Mouse (Mus musculus) lung, postnatal 0 days (tissue): ENCODE measurements around the gene Camk1d. TPM values are rescaled to one million over a fixed set of nuclear protein-coding genes. Genes with fewer than 3 reads are reported as not detected.

Source experiments
- ATAC-seq: fragments of 200-750 bp; cut with Nextera tagmentation; 2 replicates; pipeline ENCODE4 v1.8.0; 2017; ENCODE audit warnings: moderate library complexity
- DNase-seq: peaks from one replicate; pipeline ENCODE4 v3.0.0-alpha.2; 2016; ENCODE audit warnings: low spot score
- H3K27ac ChIP-seq: fragments of 300-500 bp; sonication (generic); 2 replicates; pipeline ENCODE4 v1.5.1; 2014; ENCODE audit warnings: antibody characterized with exemption, mild to moderate bottlenecking, low read length, mixed read lengths
- H3K27me3 ChIP-seq: fragments of 300-500 bp; sonication (generic); replicated peaks from 2 replicates; pipeline ENCODE4 v1.6.1; 2014; ENCODE audit warnings: low read length, mixed read lengths; ENCODE audit not compliant: insufficient read depth
- H3K36me3 ChIP-seq: fragments of 300-500 bp; sonication (generic); 2 replicates; pipeline ENCODE4 v1.6.1; 2014; ENCODE audit warnings: low read length, mixed read lengths; ENCODE audit not compliant: insufficient read depth
- H3K4me1 ChIP-seq: fragments of 300-500 bp; sonication (generic); 2 replicates; pipeline ENCODE4 v1.6.1; 2014; ENCODE audit warnings: antibody characterized with exemption, low read depth, low read length, mixed read lengths; ENCODE audit not compliant: insufficient read depth
- H3K4me2 ChIP-seq: fragments of 300-500 bp; sonication (generic); replicated peaks from 2 replicates; pipeline ENCODE4 v1.6.1; 2014; ENCODE audit warnings: low read depth, mild to moderate bottlenecking, low read length, moderate library complexity, mixed read lengths
- H3K4me3 ChIP-seq: fragments of 300-500 bp; sonication (generic); 2 replicates; pipeline ENCODE4 v1.5.1; 2014; ENCODE audit warnings: low read depth, low read length
- H3K9ac ChIP-seq: fragments of 300-500 bp; sonication (generic); replicated peaks from 2 replicates; pipeline ENCODE4 v1.6.1; 2014; ENCODE audit warnings: low read depth, mild to moderate bottlenecking
- H3K9me3 ChIP-seq: fragments of 300-500 bp; sonication (generic); 2 replicates; pipeline ENCODE4 v1.6.1; 2016; ENCODE audit warnings: low read length, mixed read lengths
- CTCF ChIP-seq: IDR thresholded peaks from 2 replicates; pipeline ENCODE4 v1.5.1; 2016; ENCODE audit warnings: antibody characterized with exemption, mild to moderate bottlenecking
- EP300 ChIP-seq: IDR thresholded peaks from 2 replicates; pipeline ENCODE4 v1.6.1; 2016; ENCODE audit warnings: antibody characterized with exemption, mild to moderate bottlenecking, control low read depth
- WGBS: fragments of 180-500 bp; shearing (Covaris S2); extraction: QIAGEN DNeasy Blood & Tissue Kit; methylation state at CpG from one replicate; pipeline ENCODE4 v1.1.7; 2014; 5-methylcytosine and 5-hydroxymethylcytosine counted together
- polyA plus RNA-seq: library from polyadenylated mRNA; unstranded; fragments of >200 nt; fragmentation: Nextera tagmentation; extraction: Ambion mirVana; gene quantifications from 2 replicates; pipeline ENCODE4 v1.2.1, GENCODE M21; 2015

Camk1d gene
- polyA plus RNA-seq, 1 experiment from 2014 or later: 2.2 TPM

DNA sequence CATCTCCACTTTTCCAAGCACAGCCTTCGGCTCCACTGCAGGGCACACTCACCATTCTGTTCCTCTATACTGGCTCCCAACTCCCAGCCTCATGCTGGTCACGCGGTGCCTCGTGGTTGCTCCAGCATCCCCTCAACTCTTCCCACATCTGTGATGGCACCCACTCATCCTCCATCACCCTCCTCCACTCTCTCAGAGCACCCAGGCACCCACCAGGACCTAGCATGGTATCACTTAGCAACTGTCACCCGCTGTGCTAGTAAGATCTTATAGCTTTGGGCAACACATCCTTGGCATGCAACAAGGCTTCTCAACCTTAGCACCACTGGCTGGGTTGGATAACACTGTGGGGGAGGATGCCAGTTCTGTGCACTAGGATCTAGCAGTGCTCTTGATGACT lies 115.8 kb downstream of the Camk1d start:
- Histone ChIP-seq H3K9ac (no peak overlapping the region), H3K4me2 (no peak overlapping the region), H3K27me3 (no peaks in the 10 kb centered on the region), H3K9me3 (no peaks in the 10 kb centered on the region), H3K4me3 (no peak overlapping the region), H3K4me1 (no peaks in the 10 kb centered on the region), H3K27ac (no peak overlapping the region), H3K36me3 (no peaks in the 10 kb centered on the region)
- ATAC-seq: no peak
- TF ChIP-seq EP300 (no peak), CTCF (no peak)
- WGBS: 93% methylated on average over 5 of the region's 5 CpGs
- no peak for DNase-seq

DNA sequence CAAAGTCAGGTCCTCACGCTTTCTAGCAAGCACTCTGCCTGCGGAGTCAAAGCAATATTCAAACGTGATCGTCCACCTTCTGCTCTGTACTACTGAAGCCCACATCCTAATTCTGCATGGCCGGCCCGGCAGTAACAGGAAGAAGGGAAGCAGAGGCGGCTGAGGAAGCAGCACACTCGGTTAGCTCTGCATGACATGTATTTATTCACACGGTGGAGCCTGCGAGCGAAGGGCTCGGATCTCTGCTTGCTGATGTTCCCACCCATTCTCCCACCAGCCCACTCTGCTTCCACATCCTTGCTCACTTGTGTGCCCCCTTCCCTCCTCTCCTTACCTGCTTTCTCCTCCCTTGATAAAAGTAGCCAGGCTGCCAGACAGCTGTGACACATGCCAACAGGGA lies 117.4 kb downstream of the Camk1d start:
- H3K9me3 ChIP-seq: no peaks in the 10 kb centered on the region
- peak; percentile 10 for DNase-seq
- H3K36me3 ChIP-seq: no peaks in the 10 kb centered on the region
- no peak for ATAC-seq
- no peak overlapping the region for H3K4me3 ChIP-seq
- TF ChIP-seq EP300: no peak
- TF ChIP-seq CTCF: peak; percentile 23
- H3K9ac ChIP-seq: no peak overlapping the region
- H3K27me3 ChIP-seq: no peaks in the 10 kb centered on the region
- whole genome bisulfite sequencing: 20% methylated on average over 12 of the region's 12 CpGs
- no peaks in the 10 kb centered on the region for H3K4me1 ChIP-seq
- H3K4me2 ChIP-seq: no peak overlapping the region
- H3K27ac ChIP-seq: no peak overlapping the region

DNA sequence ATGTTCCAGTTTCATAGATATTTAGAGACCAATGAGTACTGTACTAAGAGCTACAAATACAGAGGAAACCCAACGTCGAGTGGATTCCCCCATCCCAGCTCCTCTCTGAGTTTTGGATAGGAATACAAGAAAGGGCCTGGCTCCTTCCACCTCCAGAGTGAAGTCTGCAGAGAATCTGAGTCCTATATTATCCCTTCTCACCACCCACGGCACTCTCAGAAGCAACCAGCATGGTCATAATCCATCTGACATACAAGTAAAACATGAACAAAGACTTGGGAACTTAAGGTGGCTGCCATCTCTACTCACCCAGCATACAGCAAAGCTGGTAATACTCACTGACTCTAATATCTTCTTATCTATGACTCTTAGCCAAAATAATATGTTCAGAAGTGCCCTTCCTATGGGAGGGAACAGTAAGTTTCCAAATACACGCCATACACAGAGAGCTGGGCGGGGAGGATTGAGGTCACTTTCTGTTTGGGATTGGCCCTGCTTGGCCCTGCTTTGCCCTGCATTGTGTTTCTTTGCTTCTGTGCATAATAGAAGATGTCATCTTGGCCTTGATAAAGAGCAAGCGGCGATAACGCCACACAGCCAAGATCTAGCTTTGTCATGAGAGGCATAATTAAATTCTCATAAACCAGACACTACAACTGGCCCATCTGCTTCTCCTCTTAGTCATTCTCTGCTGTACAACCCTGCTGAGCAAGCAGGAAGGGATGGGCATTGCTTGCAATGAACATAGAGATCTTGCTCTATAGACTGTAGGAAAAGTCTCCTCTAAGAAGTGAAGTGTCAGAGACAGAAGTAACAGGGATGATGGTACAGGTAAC lies 118.7 kb downstream of the Camk1d start:
- Histone ChIP-seq H3K27me3 (no peaks in the 10 kb centered on the region), H3K9ac (no peak overlapping the region), H3K9me3 (no peaks in the 10 kb centered on the region), H3K36me3 (no peaks in the 10 kb centered on the region), H3K4me3 (no peak overlapping the region), H3K27ac (no peak overlapping the region), H3K4me2 (no peak overlapping the region), H3K4me1 (no peaks in the 10 kb centered on the region)
- TF ChIP-seq EP300: no peak
- TF ChIP-seq CTCF: no peak
- WGBS: 82% methylated on average over 8 of the region's 8 CpGs
- peak; percentile 37 for DNase-seq
- ATAC-seq: peak; percentile 37

DNA sequence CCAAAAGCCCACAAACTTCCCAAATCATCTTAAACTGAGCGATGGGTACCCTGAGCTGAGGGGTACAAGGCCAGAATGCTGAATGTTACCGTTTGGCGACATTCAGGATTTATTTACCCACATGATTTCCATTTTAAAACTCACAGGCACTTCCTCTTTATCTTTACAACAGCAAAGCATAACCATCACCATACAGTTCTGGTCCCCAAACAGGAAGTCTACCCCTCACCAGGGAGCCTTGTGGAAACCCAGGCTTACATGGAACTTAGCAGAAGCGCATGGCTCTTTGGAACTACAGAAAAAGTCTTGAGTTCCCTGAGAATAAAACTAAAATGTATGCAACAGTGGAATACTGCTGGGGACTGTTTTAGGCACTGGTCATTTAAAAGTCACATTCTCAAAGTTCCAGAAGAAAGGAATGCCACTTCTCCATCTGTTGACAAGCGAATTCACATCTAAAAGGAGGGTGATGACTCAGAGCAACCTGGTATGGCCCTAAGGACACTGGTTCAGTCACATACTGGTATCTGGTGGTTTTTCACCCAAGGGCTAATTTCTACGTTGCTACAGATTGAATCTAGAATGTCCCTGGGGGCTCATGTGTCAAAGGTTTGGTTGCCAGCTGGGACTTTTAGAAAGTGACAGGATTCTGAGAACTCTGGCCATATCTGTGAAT lies 121.7 kb downstream of the Camk1d start:
- no peak for DNase-seq
- no peak for ATAC-seq
- 76% methylated on average over 6 of the region's 6 CpGs for WGBS
- Histone ChIP-seq H3K27ac (no peak overlapping the region), H3K4me2 (no peak overlapping the region), H3K36me3 (no peaks in the 10 kb centered on the region), H3K4me1 (no peaks in the 10 kb centered on the region), H3K27me3 (no peaks in the 10 kb centered on the region), H3K4me3 (no peak overlapping the region), H3K9ac (no peak overlapping the region), H3K9me3 (no peaks in the 10 kb centered on the region)
- no peak for TF ChIP-seq CTCF
- TF ChIP-seq EP300: no peak

DNA sequence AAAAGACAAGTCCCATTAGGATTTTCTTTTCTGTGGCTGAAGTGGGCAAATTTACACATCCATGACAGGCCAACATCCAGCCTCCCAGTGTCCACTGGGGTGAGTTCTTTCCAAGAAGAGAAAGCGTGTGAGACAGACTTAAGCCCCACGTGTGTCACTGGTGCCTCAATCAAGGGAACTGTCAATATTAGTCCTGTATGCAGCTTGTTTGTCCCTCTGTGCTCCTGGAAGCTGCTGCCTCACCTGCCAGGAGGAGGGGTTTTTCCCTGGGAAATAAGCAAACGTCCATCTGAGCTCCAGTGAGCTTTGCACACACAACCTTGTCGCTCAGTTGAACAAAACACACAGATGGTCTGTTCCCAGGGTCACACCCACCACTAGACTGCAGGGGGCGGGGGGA lies 124.2 kb downstream of the Camk1d start:
- Histone ChIP-seq H3K27me3 (no peaks in the 10 kb centered on the region), H3K27ac (no peak overlapping the region), H3K9ac (no peak overlapping the region), H3K4me3 (no peak overlapping the region), H3K4me2 (no peak overlapping the region), H3K9me3 (no peaks in the 10 kb centered on the region), H3K36me3 (no peaks in the 10 kb centered on the region), H3K4me1 (no peaks in the 10 kb centered on the region)
- WGBS: 51% methylated on average over 5 of the region's 5 CpGs
- ATAC-seq: no peak
- DNase-seq: no peak
- no peak for TF ChIP-seq EP300
- no peak for TF ChIP-seq CTCF

DNA sequence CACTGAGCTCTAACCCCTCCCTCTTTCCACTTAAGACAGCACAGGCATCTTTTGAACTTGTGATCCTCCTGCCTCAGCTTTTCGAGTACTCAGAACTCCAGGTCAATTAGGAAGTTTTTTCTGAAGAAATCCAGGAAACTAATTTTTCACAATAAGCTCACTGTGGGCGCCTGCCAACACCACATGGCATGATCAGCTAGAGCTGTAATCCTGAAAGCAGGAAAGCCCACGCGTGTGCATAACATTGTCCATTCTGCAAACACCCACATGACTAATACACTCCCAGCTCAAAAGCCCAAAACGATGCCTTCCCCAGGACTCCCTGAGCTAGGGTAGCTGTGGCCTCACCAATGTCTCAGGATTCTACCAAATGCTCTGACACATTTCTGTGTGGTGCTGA lies 125.2 kb downstream of the Camk1d start:
- H3K36me3 ChIP-seq: no peaks in the 10 kb centered on the region
- H3K4me1 ChIP-seq: no peaks in the 10 kb centered on the region
- H3K4me2 ChIP-seq: no peak overlapping the region
- no peak overlapping the region for H3K4me3 ChIP-seq
- WGBS: 75% methylated on average over 5 of the region's 5 CpGs
- no peaks in the 10 kb centered on the region for H3K27me3 ChIP-seq
- DNase-seq: no peak
- TF ChIP-seq CTCF (no peak), EP300 (no peak)
- no peaks in the 10 kb centered on the region for H3K9me3 ChIP-seq
- ATAC-seq: no peak
- H3K9ac ChIP-seq: no peak overlapping the region
- H3K27ac ChIP-seq: no peak overlapping the region
